Mouse (Mus musculus): ENCODE data around the gene Dpp7. TPM values are rescaled to one million over a fixed set of nuclear protein-coding genes. Genes with fewer than 3 reads are reported as not detected.

The Dpp7 gene
- polyA plus RNA-seq, 1 experiment from 2014 or later: 25.5 TPM

GRCm38 (mm10) chr2:25303452-25303851 is 52.7 kb downstream of the Dpp7 start:
- H3K27ac ChIP-seq (replicated peaks): no peak overlapping the region
- peaks cover 9% of the 10 kb centered on the region for H3K4me1 ChIP-seq
- no peak overlapping the region for H3K9ac ChIP-seq (replicated peaks)
- ATAC-seq (replicated peaks): no peak
- H3K9me3 ChIP-seq: no peaks in the 10 kb centered on the region
- no peak overlapping the region for H3K4me3 ChIP-seq
- no peak overlapping the region for H3K4me2 ChIP-seq (replicated peaks)
- H3K27me3 ChIP-seq: peaks cover 43% of the 10 kb centered on the region
- 72% methylated on average over 3 of the region's 3 CpGs for WGBS
- no peaks in the 10 kb centered on the region; the same call in 1 of the 2 replicates for H3K36me3 ChIP-seq

Other genes with a start within 250 kb of the Dpp7 start
- 25.2 and 27.5 TPM in 2 replicates for gene Nrarp, start 175.6 kb downstream of the Dpp7 start, polyA plus RNA-seq (2015; fragmentation: Nextera tagmentation; extraction: Ambion mirVana)
- gene Tor4a, start 159.5 kb downstream of the Dpp7 start, polyA plus RNA-seq (2015; fragmentation: Nextera tagmentation; extraction: Ambion mirVana): 1.3 and 1.6 TPM in 2 replicates
- 96.7 and 102 TPM in 2 replicates for gene Nelfb, start 144.9 kb downstream of the Dpp7 start, polyA plus RNA-seq (2015; fragmentation: Nextera tagmentation; extraction: Ambion mirVana)
- not detected in 2 replicates for gene Stpg3, start 141.7 kb downstream of the Dpp7 start, polyA plus RNA-seq (2015; fragmentation: Nextera tagmentation; extraction: Ambion mirVana)
- gene Fam166a, start 137.6 kb downstream of the Dpp7 start, polyA plus RNA-seq (2015; fragmentation: Nextera tagmentation; extraction: Ambion mirVana): 1.2 TPM in 1 of 2 replicates, not detected in the other
- gene Tubb4b, start 131.7 kb downstream of the Dpp7 start, polyA plus RNA-seq (2015; fragmentation: Nextera tagmentation; extraction: Ambion mirVana): 399 and 409 TPM in 2 replicates
- not detected in 2 replicates for gene Slc34a3, start 122.0 kb downstream of the Dpp7 start, polyA plus RNA-seq (2015; fragmentation: Nextera tagmentation; extraction: Ambion mirVana)
- not detected in 2 replicates for gene Rnf224, start 119.6 kb downstream of the Dpp7 start, polyA plus RNA-seq (2015; fragmentation: Nextera tagmentation; extraction: Ambion mirVana)
- 79.1 and 80.4 TPM in 2 replicates for gene Rnf208, start 114.1 kb downstream of the Dpp7 start, polyA plus RNA-seq (2015; fragmentation: Nextera tagmentation; extraction: Ambion mirVana)
- 0.20 TPM in 1 of 2 replicates, not detected in the other for gene Cysrt1, start 113.9 kb downstream of the Dpp7 start, polyA plus RNA-seq (2015; fragmentation: Nextera tagmentation; extraction: Ambion mirVana)
- gene AL732309.1, start 109.5 kb downstream of the Dpp7 start, polyA plus RNA-seq (2015; fragmentation: Nextera tagmentation; extraction: Ambion mirVana): 6.5 and 6.8 TPM in 2 replicates
- 16.4 and 19.7 TPM in 2 replicates for gene Tmem203, start 100.9 kb downstream of the Dpp7 start, polyA plus RNA-seq (2015; fragmentation: Nextera tagmentation; extraction: Ambion mirVana)
- gene Tprn, start 93.7 kb downstream of the Dpp7 start, polyA plus RNA-seq (2015; fragmentation: Nextera tagmentation; extraction: Ambion mirVana): 15.6 and 16.5 TPM in 2 replicates
- gene Ssna1, start 83.9 kb downstream of the Dpp7 start, polyA plus RNA-seq (2015; fragmentation: Nextera tagmentation; extraction: Ambion mirVana): 209 and 225 TPM in 2 replicates
- 148 and 150 TPM in 2 replicates for gene Anapc2, start 83.9 kb downstream of the Dpp7 start, polyA plus RNA-seq (2015; fragmentation: Nextera tagmentation; extraction: Ambion mirVana)
- gene Tmem210, start 68.2 kb downstream of the Dpp7 start, polyA plus RNA-seq (2015; fragmentation: Nextera tagmentation; extraction: Ambion mirVana): not detected in 2 replicates
- gene Lrrc26, start 66.4 kb downstream of the Dpp7 start, polyA plus RNA-seq (2015; fragmentation: Nextera tagmentation; extraction: Ambion mirVana): not detected in 2 replicates
- gene Grin1, start 37.2 kb downstream of the Dpp7 start, polyA plus RNA-seq (2015; fragmentation: Nextera tagmentation; extraction: Ambion mirVana): 19.1 and 21.5 TPM in 2 replicates
- gene Man1b1, start 24.0 kb downstream of the Dpp7 start, polyA plus RNA-seq (2015; fragmentation: Nextera tagmentation; extraction: Ambion mirVana): 52.6 and 61.1 TPM in 2 replicates
- 4.1 and 5.1 TPM in 2 replicates for gene Uap1l1, start 9.3 kb upstream of the Dpp7 start, polyA plus RNA-seq (2015; fragmentation: Nextera tagmentation; extraction: Ambion mirVana)
- gene Sapcd2, start 16.0 kb upstream of the Dpp7 start, polyA plus RNA-seq (2015; fragmentation: Nextera tagmentation; extraction: Ambion mirVana): 31.9 and 32.6 TPM in 2 replicates
- 3.6 and 4.8 TPM in 2 replicates for gene Entpd2, start 39.5 kb upstream of the Dpp7 start, polyA plus RNA-seq (2015; fragmentation: Nextera tagmentation; extraction: Ambion mirVana)
- gene Npdc1, start 43.0 kb upstream of the Dpp7 start, polyA plus RNA-seq (2015; fragmentation: Nextera tagmentation; extraction: Ambion mirVana): 406 and 408 TPM in 2 replicates
- 0.20 TPM in 1 of 2 replicates, not detected in the other for gene Fut7, start 66.9 kb upstream of the Dpp7 start, polyA plus RNA-seq (2015; fragmentation: Nextera tagmentation; extraction: Ambion mirVana)
- gene Abca2, start 72.3 kb upstream of the Dpp7 start, polyA plus RNA-seq (2015; fragmentation: Nextera tagmentation; extraction: Ambion mirVana): 11.6 and 14.1 TPM in 2 replicates
- gene Clic3, start 100.5 kb upstream of the Dpp7 start, polyA plus RNA-seq (2015; fragmentation: Nextera tagmentation; extraction: Ambion mirVana): 3.3 and 3.4 TPM in 2 replicates
- gene Paxx, start 104.7 kb upstream of the Dpp7 start, polyA plus RNA-seq (2015; fragmentation: Nextera tagmentation; extraction: Ambion mirVana): 100 and 101 TPM in 2 replicates
- 112 and 123 TPM in 2 replicates for gene Ptgds, start 113.7 kb upstream of the Dpp7 start, polyA plus RNA-seq (2015; fragmentation: Nextera tagmentation; extraction: Ambion mirVana)
- not detected in 2 replicates for gene Lcn12, start 137.6 kb upstream of the Dpp7 start, polyA plus RNA-seq (2015; fragmentation: Nextera tagmentation; extraction: Ambion mirVana)
- 128 and 130 TPM in 2 replicates for gene Fbxw5, start 144.4 kb upstream of the Dpp7 start, polyA plus RNA-seq (2015; fragmentation: Nextera tagmentation; extraction: Ambion mirVana)
- gene C8g, start 145.4 kb upstream of the Dpp7 start, polyA plus RNA-seq (2015; fragmentation: Nextera tagmentation; extraction: Ambion mirVana): 3.4 and 4.7 TPM in 2 replicates
- 28.2 and 28.6 TPM in 2 replicates for gene Traf2, start 190.6 kb upstream of the Dpp7 start, polyA plus RNA-seq (2015; fragmentation: Nextera tagmentation; extraction: Ambion mirVana)
- gene Edf1, start 201.5 kb upstream of the Dpp7 start, polyA plus RNA-seq (2015; fragmentation: Nextera tagmentation; extraction: Ambion mirVana): 368 and 393 TPM in 2 replicates
- gene Mamdc4, start 218.5 kb upstream of the Dpp7 start, polyA plus RNA-seq (2015; fragmentation: Nextera tagmentation; extraction: Ambion mirVana): 4.2 and 5.3 TPM in 2 replicates
- 151 and 158 TPM in 2 replicates for gene Phpt1, start 218.9 kb upstream of the Dpp7 start, polyA plus RNA-seq (2015; fragmentation: Nextera tagmentation; extraction: Ambion mirVana)
- gene Ajm1, start 225.4 kb upstream of the Dpp7 start, polyA plus RNA-seq (2015; fragmentation: Nextera tagmentation; extraction: Ambion mirVana): 5.5 and 5.9 TPM in 2 replicates